Mouse (Mus musculus) forebrain, postnatal 0 days (tissue): ENCODE data around the gene Klrb1b. TPM values are rescaled to one million over a fixed set of nuclear protein-coding genes. Genes with fewer than 3 reads are reported as not detected.
A peak's percentile ranks its signal among the peaks of the same experiment; 100 is the strongest.
"Not testable (repeated sequence)": the region's sequence is repeated elsewhere in the genome, so short reads cannot be mapped to it uniquely, and the experiment has no call there.

Experiments
- ATAC-seq: fragments of 200-750 bp; cut with Nextera tagmentation; 2 replicates; pipeline ENCODE4 v1.8.0; 2017; ENCODE audit warnings: mild to moderate bottlenecking, moderate library complexity
- DNase-seq: peaks from one replicate; pipeline ENCODE4 v3.0.0-alpha.2; 2015
- H3K27ac ChIP-seq: fragments of 300-500 bp; sonication (generic); 2 replicates; pipeline ENCODE4 v1.5.1; 2014; ENCODE audit warnings: low read depth, mild to moderate bottlenecking, antibody characterized with exemption, low read length, moderate library complexity, mixed read lengths
- H3K27me3 ChIP-seq: fragments of 300-500 bp; sonication (generic); 2 replicates; pipeline ENCODE4 v1.6.1; 2014; ENCODE audit warnings: mild to moderate bottlenecking, low read length, mixed read lengths; ENCODE audit not compliant: insufficient read depth
- H3K36me3 ChIP-seq: fragments of 300-500 bp; sonication (generic); 2 replicates; pipeline ENCODE4 v1.6.1; 2014; ENCODE audit warnings: mild to moderate bottlenecking, moderate library complexity; ENCODE audit not compliant: insufficient read depth
- H3K4me1 ChIP-seq: fragments of 300-500 bp; sonication (generic); 2 replicates; pipeline ENCODE4 v1.6.1; 2014; ENCODE audit warnings: antibody characterized with exemption; ENCODE audit not compliant: insufficient read depth
- H3K4me2 ChIP-seq: fragments of 300-500 bp; sonication (generic); 2 replicates; pipeline ENCODE4 v1.6.1; 2014; ENCODE audit warnings: low read depth, mild to moderate bottlenecking, moderate library complexity
- H3K4me3 ChIP-seq: fragments of 300-500 bp; sonication (generic); 2 replicates; pipeline ENCODE4 v1.5.1; 2014; ENCODE audit warnings: low read depth, low read length, mixed read lengths
- H3K9ac ChIP-seq: fragments of 300-500 bp; sonication (generic); 2 replicates; pipeline ENCODE4 v1.6.1; 2014; ENCODE audit warnings: mild to moderate bottlenecking
- H3K9me3 ChIP-seq: fragments of 300-500 bp; sonication (generic); 2 replicates; pipeline ENCODE4 v1.6.1; 2016; ENCODE audit warnings: low read length
- CTCF ChIP-seq: sonication (generic); IDR thresholded peaks from 2 replicates; pipeline ENCODE4 v1.5.1; 2016; ENCODE audit warnings: antibody characterized with exemption, control low read depth, low read depth
- whole genome bisulfite sequencing: fragments of 180-500 bp; shearing (Covaris S2); extraction: QIAGEN DNeasy Blood & Tissue Kit; methylation state at CpG from one replicate; pipeline ENCODE4 v1.1.7; 2014; 5-methylcytosine and 5-hydroxymethylcytosine counted together
- polyA plus RNA-seq: library from polyadenylated mRNA; unstranded; fragments of >200 nt; fragmentation: Nextera tagmentation; extraction: Ambion mirVana; gene quantifications from 2 replicates; pipeline ENCODE4 v1.2.1, GENCODE M21; 2015
- total RNA-seq: library from RNA; depleted of rRNA; stranded (reverse); fragments of >200 nt; gene quantifications from 2 replicates; pipeline ENCODE4 v1.2.3, GENCODE M21; 2014

The Klrb1b gene
- total and polyA plus RNA-seq, 2 experiments from 2014 or later = not detected

- Histone ChIP-seq H3K9ac (no peak within 1 kb of the TSS), H3K4me2 (no peak within 1 kb of the TSS), H3K4me3 (no peak within 1 kb of the TSS), H3K36me3 (no peaks in the 10 kb centered on the region), H3K27me3 (no peaks in the 10 kb centered on the region), H3K9me3 (no peaks in the 10 kb centered on the region), H3K4me1 (no peaks in the 10 kb centered on the region), H3K27ac (no peak within 1 kb of the TSS)
- DNase-seq = no peak
- ATAC-seq = no peak
- 84% methylated on average over 2 of the region's 2 CpGs for WGBS
- TF ChIP-seq CTCF = no peak
Observed at GRCm38 (mm10) chr6:128789115-128789514, 37.0 kb downstream of the Klrb1b start, which contains the start of gene Klrb1c. Klrb1c (minus strand) TSS chr6:128789215.

GRCm38 (mm10) chr6:128788517-128788916 lies 37.6 kb downstream of the Klrb1b start:
- 72% methylated on average over 1 of the region's 1 CpGs for WGBS

GRCm38 (mm10) chr6:128786396-128786795 lies 39.7 kb downstream of the Klrb1b start:
- not testable (repeated sequence) for ATAC-seq, H3K4me2 ChIP-seq, H3K9ac ChIP-seq, H3K27ac ChIP-seq, H3K27me3 ChIP-seq, H3K9me3 ChIP-seq, H3K36me3 ChIP-seq, DNase-seq, H3K4me1 ChIP-seq, H3K4me3 ChIP-seq
- WGBS = 88% methylated on average over 1 of the region's 1 CpGs

More at GRCm38 (mm10) chr6:128788517-128788916, 37.6 kb downstream of the Klrb1b start:
- H3K4me1 ChIP-seq = no peaks in the 10 kb centered on the region
- H3K27me3 ChIP-seq = no peaks in the 10 kb centered on the region
- H3K4me2 ChIP-seq = no peak overlapping the region
- H3K4me3 ChIP-seq = no peak overlapping the region
- H3K36me3 ChIP-seq = no peaks in the 10 kb centered on the region
- no peak overlapping the region for H3K27ac ChIP-seq
- no peak for DNase-seq
- H3K9me3 ChIP-seq = no peaks in the 10 kb centered on the region
- no peak for ATAC-seq
- TF ChIP-seq CTCF = no peak
- no peak overlapping the region for H3K9ac ChIP-seq

- no peak for DNase-seq
- H3K27ac ChIP-seq = no peak overlapping the region
- no peaks in the 10 kb centered on the region for H3K27me3 ChIP-seq
- no peak overlapping the region for H3K4me3 ChIP-seq
- no peaks in the 10 kb centered on the region for H3K4me1 ChIP-seq
- no peaks in the 10 kb centered on the region for H3K9me3 ChIP-seq
- H3K4me2 ChIP-seq = no peak overlapping the region
- TF ChIP-seq CTCF = no peak
- no peaks in the 10 kb centered on the region for H3K36me3 ChIP-seq
- no peak for ATAC-seq
- 83% methylated on average over 10 of the region's 10 CpGs for WGBS
- no peak overlapping the region for H3K9ac ChIP-seq
Observed at GRCm38 (mm10) chr6:128769481-128770253, 56.5 kb downstream of the Klrb1b start.

- Histone ChIP-seq H3K9ac (no peak overlapping the region), H3K4me1 (no peaks in the 10 kb centered on the region), H3K4me3 (no peak overlapping the region), H3K4me2 (no peak overlapping the region), H3K9me3 (no peaks in the 10 kb centered on the region), H3K27ac (no peak overlapping the region), H3K36me3 (no peaks in the 10 kb centered on the region), H3K27me3 (no peaks in the 10 kb centered on the region)
- ATAC-seq = no peak
- DNase-seq = no peak
- TF ChIP-seq CTCF = no peak
- WGBS = 57% methylated on average over 4 of the region's 4 CpGs
Observed at GRCm38 (mm10) chr6:128768047-128768446, 58.1 kb downstream of the Klrb1b start.

GRCm38 (mm10) chr6:128766486-128767254 lies 59.5 kb downstream of the Klrb1b start:
- H3K4me2 ChIP-seq, H3K27ac ChIP-seq, H3K36me3 ChIP-seq, H3K9me3 ChIP-seq, H3K9ac ChIP-seq, H3K4me3 ChIP-seq, H3K4me1 ChIP-seq, H3K27me3 ChIP-seq: not testable (repeated sequence)
- WGBS = 49% methylated on average over 6 of the region's 6 CpGs
- DNase-seq = peak; percentile 67
- peak; percentile 18; the same call in 1 of the 2 replicates for ATAC-seq
- TF ChIP-seq CTCF = peak; percentile 62

GRCm38 (mm10) chr6:128765211-128765610 lies 60.9 kb downstream of the Klrb1b start:
- 70% methylated on average over 1 of the region's 1 CpGs for WGBS
- no peak for ATAC-seq
- no peaks in the 10 kb centered on the region for H3K36me3 ChIP-seq

More at GRCm38 (mm10) chr6:128765211-128765610, 60.9 kb downstream of the Klrb1b start:
- H3K9ac ChIP-seq = no peak overlapping the region
- H3K4me1 ChIP-seq = no peaks in the 10 kb centered on the region
- H3K27ac ChIP-seq = no peak overlapping the region
- no peak overlapping the region for H3K4me2 ChIP-seq
- H3K4me3 ChIP-seq = no peak overlapping the region
- no peaks in the 10 kb centered on the region for H3K27me3 ChIP-seq
- no peaks in the 10 kb centered on the region for H3K9me3 ChIP-seq
- no peak for DNase-seq
- no peak for TF ChIP-seq CTCF
